Mouse (Mus musculus) cerebellum, adult 2 months (tissue): Measurements from ENCODE around the gene Aff4. TPM values are rescaled to one million over a fixed set of nuclear protein-coding genes. Genes with fewer than 3 reads are reported as not detected.
"Not testable (repeated sequence)": the region's sequence is repeated elsewhere in the genome, so short reads cannot be mapped to it uniquely, and the experiment has no call there.

ENCODE experiments used
- DNase-seq, 2 experiments: peaks; one replicate each; pipeline ENCODE4 v3.0.0; 2021
- H3K27ac ChIP-seq: fragments of 200-500 bp; 2 replicates; pipeline ENCODE4 v1.5.1; 2012; ENCODE audit warnings: low read length, control low read depth, inconsistent platforms; ENCODE audit not compliant: insufficient read depth
- H3K27me3 ChIP-seq: fragments of 200-500 bp; 2 replicates; pipeline ENCODE4 v1.6.1; 2012; ENCODE audit warnings: inconsistent platforms, mild to moderate bottlenecking, low read length, moderate library complexity; ENCODE audit not compliant: control insufficient read depth, insufficient read depth
- H3K4me1 ChIP-seq: fragments of 200-500 bp; 2 replicates; pipeline ENCODE4 v1.6.1; 2011; ENCODE audit warnings: low read length; ENCODE audit not compliant: control insufficient read depth, insufficient read depth
- H3K4me3 ChIP-seq: fragments of 200-500 bp; replicated peaks from 2 replicates; pipeline ENCODE3; 2011; ENCODE audit warnings: mild to moderate bottlenecking, low read depth, low read length, control low read depth; ENCODE audit not compliant: insufficient read depth
- CTCF ChIP-seq: fragments of 200-500 bp; IDR thresholded peaks from 2 replicates; pipeline ENCODE4 v1.5.1; 2011; ENCODE audit warnings: low read depth, mild to moderate bottlenecking, control low read depth, low read length, moderate library complexity, borderline replicate concordance; ENCODE audit not compliant: insufficient read depth
- POLR2A ChIP-seq: fragments of 200-500 bp; IDR thresholded peaks from 2 replicates; pipeline ENCODE4 v1.6.1; 2011; ENCODE audit warnings: low read length, control low read depth, borderline replicate concordance; ENCODE audit not compliant: insufficient read depth
- WGBS: fragments of 180-500 bp; shearing (Covaris S2); methylation state at CpG from one replicate; pipeline ENCODE4 v1.1.7; 2018; 5-methylcytosine and 5-hydroxymethylcytosine counted together
- polyA plus RNA-seq: library from polyadenylated mRNA; depleted of rRNA; stranded (reverse); fragments of >200 nt; gene quantifications from 2 replicates; pipeline ENCODE4 v1.2.3, GENCODE M21; 2012

The Aff4 gene
- polyA plus RNA-seq, 1 experiment, result 48.2 TPM

DNA sequence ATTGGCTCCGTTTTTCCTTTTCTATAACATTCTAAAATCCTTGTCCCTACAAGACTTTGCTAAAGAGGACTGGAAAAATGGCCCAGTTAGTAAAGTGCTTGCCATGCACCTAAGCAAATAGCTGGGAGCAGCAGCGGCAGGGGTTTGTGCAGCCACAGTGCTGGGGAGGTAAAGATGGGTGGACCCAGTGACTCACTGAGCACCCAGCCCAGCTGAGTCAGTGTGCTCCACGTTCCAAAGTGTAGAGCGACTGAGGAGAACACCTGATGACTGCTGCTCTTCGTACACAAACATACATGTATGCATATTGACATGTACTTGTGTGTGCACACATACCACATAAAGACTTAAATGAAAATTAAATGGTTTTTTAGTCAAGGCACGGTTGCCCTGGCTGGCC is 19.5 kb upstream of the Aff4 start:
- Histone ChIP-seq H3K27ac (no peak overlapping the region), H3K27me3 (no peaks in the 10 kb centered on the region), H3K4me1 (no peaks in the 10 kb centered on the region; the same call in 1 of the 2 replicates), H3K4me3 (no peak overlapping the region)
- DNase-seq, result no peak
- WGBS, result 96% methylated on average over 6 of the region's 6 CpGs
- no peak for TF ChIP-seq CTCF
- no peak for TF ChIP-seq POLR2A

DNA sequence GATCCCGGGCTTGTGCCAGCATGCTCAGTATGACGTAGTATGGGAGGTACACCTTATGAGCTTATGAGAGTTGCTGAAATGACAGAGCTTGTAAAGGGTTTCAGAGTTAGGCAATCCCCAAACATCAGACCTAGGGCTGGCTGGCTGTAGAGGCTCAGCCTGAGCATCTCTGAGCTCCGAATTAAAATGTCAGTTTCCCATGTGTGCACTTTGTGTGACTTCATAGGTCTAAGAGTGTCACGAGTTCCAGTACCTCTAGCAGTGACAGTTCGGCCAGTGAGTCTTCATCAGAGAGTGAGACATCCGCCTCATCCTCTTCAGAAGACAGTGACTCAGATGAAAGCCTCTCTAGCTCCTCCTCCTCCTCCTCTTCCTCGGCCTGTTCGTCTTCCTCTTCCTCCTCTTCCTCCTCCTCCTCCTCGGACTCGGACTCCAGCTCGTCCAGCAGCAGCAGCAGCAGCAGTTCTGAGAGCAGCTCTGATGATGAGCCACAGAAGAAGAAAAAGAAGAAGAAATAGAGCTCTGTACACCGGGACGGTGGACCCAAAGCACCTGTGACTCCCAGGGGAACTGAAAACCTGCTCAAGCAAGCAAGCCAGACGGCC is 18.5 kb upstream of the Aff4 start:
- 83% methylated on average over 14 of the region's 14 CpGs for WGBS

GRCm38 (mm10) chr11:53335505-53336181 is 15.0 kb upstream of the Aff4 start:
- Histone ChIP-seq H3K4me1 (no peaks in the 10 kb centered on the region), H3K27me3 (no peaks in the 10 kb centered on the region), H3K4me3 (no peak overlapping the region), H3K27ac (no peak overlapping the region)
- 67% methylated on average over 3 of the region's 3 CpGs for WGBS
- TF ChIP-seq POLR2A (no peak), CTCF (no peak)
- no peak for DNase-seq

More for the DNA sequence above, 18.5 kb upstream of the Aff4 start:
- Histone ChIP-seq H3K27me3 (no peaks in the 10 kb centered on the region), H3K27ac (no peak overlapping the region), H3K4me3 (no peak overlapping the region), H3K4me1 (no peaks in the 10 kb centered on the region; the same call in 1 of the 2 replicates)
- no peak for TF ChIP-seq POLR2A
- no peak for TF ChIP-seq CTCF
- DNase-seq, result no peak

- H3K27me3 ChIP-seq, result no peaks in the 10 kb centered on the region
- no peaks in the 10 kb centered on the region for H3K4me1 ChIP-seq
- no peak overlapping the region for H3K4me3 ChIP-seq
- TF ChIP-seq CTCF (no peak), POLR2A (no peak)
- H3K27ac ChIP-seq, result no peak overlapping the region
- DNase-seq, result no peak
Observed at GRCm38 (mm10) chr11:53336182-53336571, 14.5 kb upstream of the Aff4 start.

DNA sequence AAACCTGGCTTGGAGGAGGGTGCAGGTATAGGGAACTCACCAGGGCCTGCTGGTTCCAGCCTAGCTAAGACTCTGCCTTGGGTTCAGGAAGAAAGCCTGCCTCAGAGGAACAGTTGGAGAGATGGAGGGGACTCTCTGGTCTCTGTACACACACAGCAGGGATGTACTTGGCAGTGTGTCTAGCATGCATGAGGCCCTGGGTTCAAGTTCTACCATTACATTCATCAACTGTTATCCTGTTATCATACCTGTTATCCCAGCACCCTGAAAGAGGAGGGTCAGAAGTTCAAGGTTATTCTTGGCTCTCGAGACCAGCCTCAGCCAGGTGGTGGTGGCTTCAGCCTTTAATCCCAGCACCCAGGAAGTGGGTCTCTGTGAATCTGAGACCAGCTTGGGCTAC is 13.7 kb upstream of the Aff4 start:
- WGBS, result 86% methylated on average over 1 of the region's 1 CpGs
- no peak for TF ChIP-seq POLR2A
- TF ChIP-seq CTCF, result no peak

GRCm38 (mm10) chr11:53337684-53338083 is 12.9 kb upstream of the Aff4 start:
- Histone ChIP-seq H3K27ac (no peak overlapping the region), H3K27me3 (no peaks in the 10 kb centered on the region), H3K4me3 (no peak overlapping the region), H3K4me1 (no peaks in the 10 kb centered on the region)
- WGBS, result 68% methylated on average over 8 of the region's 8 CpGs
- no peak for TF ChIP-seq POLR2A
- DNase-seq, result no peak

More for the DNA sequence above, 13.7 kb upstream of the Aff4 start:
- Histone ChIP-seq H3K4me1 (no peaks in the 10 kb centered on the region), H3K4me3 (no peak overlapping the region), H3K27ac (no peak overlapping the region), H3K27me3 (no peaks in the 10 kb centered on the region)
- DNase-seq, result no peak

DNA sequence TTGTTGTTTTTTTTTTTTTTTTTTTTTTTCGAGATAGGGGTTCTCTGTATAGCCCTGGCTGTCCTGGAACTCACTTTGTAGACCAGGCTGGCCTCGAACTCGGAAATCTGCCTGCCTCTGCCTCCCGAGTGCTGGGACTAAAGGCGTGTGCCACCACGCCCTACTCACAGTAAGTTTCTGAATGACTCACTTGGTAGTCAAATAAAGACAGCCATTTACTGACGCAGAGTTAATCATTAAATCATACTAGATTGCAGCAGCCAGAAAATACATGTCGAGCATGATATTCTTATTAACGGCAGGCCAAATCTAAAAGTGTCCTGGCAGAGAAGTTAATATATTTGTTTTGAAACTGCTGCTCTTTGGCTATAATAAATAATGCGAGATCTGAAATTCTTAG is 9.6 kb upstream of the Aff4 start:
- not testable (repeated sequence) for H3K27me3 ChIP-seq, H3K4me3 ChIP-seq, H3K27ac ChIP-seq, H3K4me1 ChIP-seq, DNase-seq
- 85% methylated on average over 10 of the region's 10 CpGs for WGBS

- H3K4me3 ChIP-seq, result no peak overlapping the region
- DNase-seq, result no peak
Observed at GRCm38 (mm10) chr11:53342711-53343110, 7.9 kb upstream of the Aff4 start.

More at GRCm38 (mm10) chr11:53342711-53343110, 7.9 kb upstream of the Aff4 start:
- Histone ChIP-seq H3K27me3 (no peaks in the 10 kb centered on the region), H3K4me1 (no peaks in the 10 kb centered on the region), H3K27ac (no peak overlapping the region)
- no peak for TF ChIP-seq POLR2A
- no peak for TF ChIP-seq CTCF
- WGBS, result 75% methylated on average over 5 of the region's 5 CpGs
